Mouse (Mus musculus) limb, embryonic 13.5 days (tissue): ENCODE measurements around the gene Tnfrsf22. TPM values are rescaled to one million over a fixed set of nuclear protein-coding genes. Genes with fewer than 3 reads are reported as not detected.
A peak's percentile ranks its signal among the peaks of the same experiment; 100 is the strongest.
"Not testable (repeated sequence)": the region's sequence is repeated elsewhere in the genome, so short reads cannot be mapped to it uniquely, and the experiment has no call there.

ENCODE experiments used
- ATAC-seq: fragments of 200-750 bp; cut with Nextera tagmentation; 2 replicates; pipeline ENCODE4 v1.8.0; 2017; ENCODE audit warnings: low read depth, moderate number of reproducible peaks, moderate TSS enrichment; ENCODE audit not compliant: low FRiP score
- H3K27ac ChIP-seq: fragments of 300-500 bp; sonication (generic); 2 replicates; pipeline ENCODE4 v1.5.1; 2015; ENCODE audit warnings: inconsistent platforms, mild to moderate bottlenecking, moderate library complexity
- H3K27me3 ChIP-seq: fragments of 300-500 bp; sonication (generic); 2 replicates; pipeline ENCODE4 v1.6.1; 2015; ENCODE audit warnings: mild to moderate bottlenecking, inconsistent platforms
- H3K36me3 ChIP-seq: fragments of 300-500 bp; sonication (generic); 2 replicates; pipeline ENCODE4 v1.6.1; 2015; ENCODE audit warnings: inconsistent platforms, mild to moderate bottlenecking, moderate library complexity
- H3K4me1 ChIP-seq: fragments of 300-500 bp; sonication (generic); 2 replicates; pipeline ENCODE4 v1.6.1; 2015; ENCODE audit warnings: inconsistent platforms
- H3K4me2 ChIP-seq: fragments of 300-500 bp; sonication (generic); replicated peaks from 2 replicates; pipeline ENCODE4 v1.6.1; 2015; ENCODE audit warnings: inconsistent platforms, mild to moderate bottlenecking, moderate library complexity
- H3K4me3 ChIP-seq: fragments of 300-500 bp; sonication (generic); 2 replicates; pipeline ENCODE4 v1.5.1; 2015; ENCODE audit warnings: moderate library complexity, mild to moderate bottlenecking, inconsistent platforms
- H3K9ac ChIP-seq: fragments of 300-500 bp; sonication (generic); 2 replicates; pipeline ENCODE4 v1.6.1; 2015; ENCODE audit warnings: mild to moderate bottlenecking, inconsistent platforms
- H3K9me3 ChIP-seq: fragments of 300-500 bp; sonication (generic); 2 replicates; pipeline ENCODE4 v1.6.1; 2016; ENCODE audit warnings: inconsistent platforms
- WGBS: fragments of 180-500 bp; shearing (Covaris S2); methylation state at CpG from one replicate; pipeline ENCODE4 v1.1.7; 2015; 5-methylcytosine and 5-hydroxymethylcytosine counted together
- polyA plus RNA-seq: library from polyadenylated mRNA; unstranded; fragments of >200 nt; fragmentation: Nextera tagmentation; extraction: Ambion mirVana; gene quantifications from 2 replicates; pipeline ENCODE4 v1.2.1, GENCODE M21; 2015

Gene Tnfrsf22
- polyA plus RNA-seq = 13.0 and 13.3 TPM in 2 replicates

DNA sequence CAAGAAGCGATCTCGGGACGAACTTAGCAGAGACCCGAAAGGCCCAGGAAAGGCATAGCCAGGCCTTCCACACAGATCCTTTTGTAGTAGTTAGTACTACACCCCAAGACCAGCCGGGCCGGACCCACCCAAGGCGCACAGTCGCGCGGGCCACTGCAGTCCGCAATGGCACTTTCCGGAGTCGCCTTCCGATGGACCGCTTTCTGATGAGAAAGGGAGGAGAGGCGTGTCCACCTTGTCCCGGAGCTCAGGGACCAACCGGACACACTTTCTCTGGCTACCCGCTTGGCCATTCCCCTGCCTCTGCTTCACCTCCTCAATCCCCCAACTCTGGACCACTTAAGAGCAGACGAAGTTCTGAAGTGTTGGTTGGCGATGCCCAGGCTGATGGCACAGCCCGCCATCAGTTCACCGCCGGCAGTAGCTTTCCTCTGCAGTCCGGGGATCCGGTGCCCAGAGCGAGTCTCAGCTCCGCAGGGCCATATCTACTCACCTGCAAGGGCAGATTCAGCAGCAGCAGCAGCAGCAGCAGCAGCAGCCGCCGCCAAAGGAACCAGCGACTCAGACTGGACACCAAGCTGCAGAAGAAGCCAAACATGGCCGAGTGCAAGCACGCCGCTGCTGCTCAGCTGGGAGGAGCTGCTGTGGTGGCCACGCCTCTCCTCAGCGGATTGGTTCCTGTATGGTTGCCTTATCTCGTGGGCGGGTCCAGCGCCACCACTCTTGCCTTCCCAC lies at the start of gene Tnfrsf22:
Gene Tnfrsf22, minus strand, starts transcription at position 628 of the 735 bp plus-strand sequence.
- H3K4me2 ChIP-seq = peak within 1 kb of the TSS; percentile 81
- peaks cover 7% of the 10 kb centered on the region; the same call in 1 of the 2 replicates for H3K9me3 ChIP-seq
- 3% methylated on average over 39 of the region's 39 CpGs for WGBS
- no peak within 1 kb of the TSS for H3K27ac ChIP-seq
- no peaks in the 10 kb centered on the region for H3K4me1 ChIP-seq
- H3K27me3 ChIP-seq = no peaks in the 10 kb centered on the region
- H3K4me3 ChIP-seq = peak within 1 kb of the TSS; percentile 79
- H3K36me3 ChIP-seq = no peaks in the 10 kb centered on the region
- peak within 1 kb of the TSS; percentile 81 for H3K9ac ChIP-seq
- peak; percentile 95 for ATAC-seq

- H3K4me3 ChIP-seq = no peak overlapping the region
- H3K4me1 ChIP-seq = no peaks in the 10 kb centered on the region
- H3K36me3 ChIP-seq = peaks cover 92% of the 10 kb centered on the region
- H3K9ac ChIP-seq = no peak overlapping the region
- no peak overlapping the region for H3K4me2 ChIP-seq
- 63% methylated on average over 2 of the region's 2 CpGs for WGBS
- no peak overlapping the region for H3K27ac ChIP-seq
- no peaks in the 10 kb centered on the region for H3K27me3 ChIP-seq
- H3K9me3 ChIP-seq = 0 out of 2 replicates have a peak, but pooled peaks cover 5% of the 10 kb centered on the region
- no peak for ATAC-seq
Measured at GRCm38 (mm10) chr7:143696140-143696539, 46.7 kb upstream of the Tnfrsf22 start.

DNA sequence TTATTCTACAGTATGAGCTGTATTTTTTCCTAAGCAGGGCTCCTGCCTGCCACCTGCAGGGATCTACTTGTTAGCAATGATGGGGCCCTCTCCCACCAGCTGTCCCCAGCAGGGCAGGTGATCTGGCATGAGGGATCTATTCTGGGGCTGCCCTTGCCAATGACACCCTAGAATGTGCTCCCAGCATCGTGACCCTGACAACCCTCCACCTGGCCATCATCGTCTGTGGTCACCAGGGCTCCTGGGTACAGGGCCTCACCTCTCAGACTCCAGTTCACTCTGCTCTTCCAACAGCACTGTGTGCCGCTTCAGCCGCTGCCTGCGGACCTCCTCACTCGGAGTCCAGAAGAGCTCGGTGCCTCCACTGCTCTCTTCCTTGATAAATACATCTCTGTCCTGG lies 45.1 kb upstream of the Tnfrsf22 start:
- H3K27me3 ChIP-seq = no peaks in the 10 kb centered on the region
- no peak overlapping the region for H3K9ac ChIP-seq
- WGBS = 93% methylated on average over 7 of the region's 7 CpGs
- 0 out of 2 replicates have a peak, but pooled peaks cover 5% of the 10 kb centered on the region for H3K9me3 ChIP-seq
- no peak overlapping the region for H3K4me2 ChIP-seq
- no peak overlapping the region for H3K4me3 ChIP-seq
- no peak for ATAC-seq
- no peak overlapping the region for H3K27ac ChIP-seq
- no peaks in the 10 kb centered on the region for H3K4me1 ChIP-seq
- peaks cover 97% of the 10 kb centered on the region for H3K36me3 ChIP-seq

DNA sequence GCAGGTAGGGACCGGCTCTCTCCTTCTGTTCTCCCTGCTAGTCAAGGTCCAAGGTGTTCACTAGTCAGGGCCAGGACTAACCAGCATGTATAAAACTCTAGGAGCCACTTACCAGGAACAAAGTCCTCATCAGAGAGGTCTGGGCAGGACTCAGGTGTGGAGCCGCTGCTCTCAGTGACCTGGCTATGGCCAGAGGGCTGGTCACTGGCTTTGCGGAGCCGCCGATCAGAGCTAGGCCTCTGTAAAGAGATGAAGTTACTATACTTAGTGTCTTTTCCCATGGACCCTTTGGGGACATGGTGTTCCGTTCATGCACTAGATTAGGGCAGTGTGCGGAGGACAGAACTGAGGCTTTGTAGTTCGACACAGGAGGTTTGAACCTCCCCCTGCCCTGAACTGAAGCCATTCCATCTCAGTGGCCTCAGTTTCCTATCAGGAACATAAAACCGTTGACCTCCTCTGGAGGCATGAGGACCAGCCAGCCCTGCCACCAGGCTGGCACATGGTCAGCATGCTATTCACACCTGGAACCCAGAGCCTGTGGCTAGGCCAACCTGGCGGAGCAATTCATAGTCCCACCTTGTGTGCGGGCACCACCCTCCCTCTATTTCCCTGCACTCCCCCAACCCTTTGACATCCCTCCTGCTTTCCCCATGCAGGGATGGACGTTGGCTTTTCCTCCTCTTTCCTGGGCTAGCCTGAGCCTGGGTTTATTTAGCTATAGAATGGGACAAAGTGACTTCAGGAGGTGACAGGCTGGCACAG lies 43.5 kb upstream of the Tnfrsf22 start:
- no peak overlapping the region for H3K27ac ChIP-seq
- no peaks in the 10 kb centered on the region for H3K4me1 ChIP-seq
- 0 out of 2 replicates have a peak, but pooled peaks cover 5% of the 10 kb centered on the region for H3K9me3 ChIP-seq
- H3K9ac ChIP-seq = no peak overlapping the region
- no peaks in the 10 kb centered on the region for H3K27me3 ChIP-seq
- no peak overlapping the region for H3K4me2 ChIP-seq
- 90% methylated on average over 12 of the region's 12 CpGs for WGBS
- peaks cover 99% of the 10 kb centered on the region for H3K36me3 ChIP-seq
- no peak overlapping the region for H3K4me3 ChIP-seq
- no peak for ATAC-seq

- H3K27ac ChIP-seq = no peak overlapping the region
- H3K36me3 ChIP-seq = peaks cover 96% of the 10 kb centered on the region
- no peak overlapping the region for H3K9ac ChIP-seq
- 95% methylated on average over 4 of the region's 4 CpGs for WGBS
- no peaks in the 10 kb centered on the region for H3K4me1 ChIP-seq
- no peak overlapping the region for H3K4me3 ChIP-seq
- H3K9me3 ChIP-seq = 0 out of 2 replicates have a peak, but pooled peaks cover 5% of the 10 kb centered on the region
- ATAC-seq = no peak
- no peak overlapping the region for H3K4me2 ChIP-seq
- H3K27me3 ChIP-seq = no peaks in the 10 kb centered on the region
Measured at GRCm38 (mm10) chr7:143691909-143692308, 42.4 kb upstream of the Tnfrsf22 start.

DNA sequence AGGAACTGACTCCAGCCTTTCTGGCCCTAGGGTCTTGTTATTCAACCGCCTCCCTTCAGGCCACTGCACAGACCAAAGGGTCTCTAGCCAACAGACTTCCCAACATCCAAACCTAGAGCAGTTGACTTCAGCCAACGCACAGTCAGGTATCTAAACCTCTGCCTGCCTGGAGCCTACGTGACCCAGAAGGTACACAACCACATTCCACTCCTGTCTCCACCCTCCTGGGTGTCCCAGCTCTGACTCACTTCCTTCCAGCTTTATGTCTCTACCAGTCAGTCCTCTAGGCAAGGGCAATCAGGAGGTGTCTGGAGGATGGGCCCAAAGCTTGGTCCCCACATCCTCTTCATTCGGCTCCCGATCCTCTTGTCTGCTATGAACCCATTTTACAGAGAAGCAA lies 41.7 kb upstream of the Tnfrsf22 start:
- H3K4me1 ChIP-seq = no peaks in the 10 kb centered on the region
- WGBS = 91% methylated on average over 5 of the region's 5 CpGs
- H3K9me3 ChIP-seq = 0 out of 2 replicates have a peak, but pooled peaks cover 1% of the 10 kb centered on the region
- H3K36me3 ChIP-seq = peaks cover 89% of the 10 kb centered on the region
- H3K4me2 ChIP-seq = no peak overlapping the region
- no peak overlapping the region for H3K4me3 ChIP-seq
- no peak overlapping the region for H3K9ac ChIP-seq
- H3K27me3 ChIP-seq = no peaks in the 10 kb centered on the region
- H3K27ac ChIP-seq = no peak overlapping the region
- ATAC-seq = no peak

GRCm38 (mm10) chr7:143689946-143690345 lies 40.5 kb upstream of the Tnfrsf22 start:
- Histone ChIP-seq H3K4me2 (no peak overlapping the region), H3K4me1 (no peaks in the 10 kb centered on the region), H3K27ac (no peak overlapping the region), H3K9me3 (no peaks in the 10 kb centered on the region), H3K36me3 (peaks cover 77% of the 10 kb centered on the region), H3K4me3 (no peak overlapping the region), H3K9ac (no peak overlapping the region), H3K27me3 (no peaks in the 10 kb centered on the region; the same call in 1 of the 2 replicates)
- 70% methylated on average over 4 of the region's 4 CpGs for WGBS
- no peak for ATAC-seq

GRCm38 (mm10) chr7:143689481-143689880 lies 40.0 kb upstream of the Tnfrsf22 start:
- H3K4me1 ChIP-seq = no peaks in the 10 kb centered on the region
- no peak for ATAC-seq
- H3K36me3 ChIP-seq = peaks cover 72% of the 10 kb centered on the region
- H3K4me3 ChIP-seq = no peak overlapping the region
- no peak overlapping the region for H3K27ac ChIP-seq
- no peaks in the 10 kb centered on the region; the same call in 1 of the 2 replicates for H3K27me3 ChIP-seq
- 76% methylated on average over 7 of the region's 7 CpGs for WGBS
- H3K4me2 ChIP-seq = no peak overlapping the region
- H3K9ac ChIP-seq = no peak overlapping the region
- H3K9me3 ChIP-seq = no peaks in the 10 kb centered on the region

DNA sequence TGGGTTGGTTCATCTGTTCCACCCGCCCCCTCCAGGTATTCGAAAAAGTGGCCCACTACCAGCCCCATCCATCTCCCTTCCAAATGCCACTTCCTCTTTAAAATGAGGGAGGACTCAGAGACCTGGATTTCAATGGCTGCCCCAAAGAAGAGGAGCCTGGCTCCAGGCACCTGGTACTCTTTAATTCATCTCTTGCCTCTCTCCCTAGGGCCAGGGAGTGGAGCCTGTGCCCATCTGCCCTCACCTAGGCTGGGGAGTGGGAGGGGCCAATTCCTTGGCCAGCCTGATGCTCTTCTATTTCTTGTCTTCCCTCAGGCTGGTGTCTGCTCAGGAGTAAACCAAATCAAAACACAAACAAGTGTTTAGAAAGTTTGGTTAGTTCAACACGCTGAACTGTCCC lies 37.2 kb upstream of the Tnfrsf22 start:
- not testable (repeated sequence) for ATAC-seq, H3K9me3 ChIP-seq, H3K4me3 ChIP-seq

GRCm38 (mm10) chr7:143686191-143686590 lies 36.7 kb upstream of the Tnfrsf22 start:
- 0 out of 2 replicates have a peak, but pooled peaks have one; percentile 33 for ATAC-seq
- H3K9ac ChIP-seq, H3K4me2 ChIP-seq, H3K9me3 ChIP-seq, H3K4me1 ChIP-seq, H3K27me3 ChIP-seq, H3K27ac ChIP-seq, H3K4me3 ChIP-seq: not testable (repeated sequence)
- WGBS = 56% methylated on average over 4 of the region's 4 CpGs
- peaks cover 39% of the 10 kb centered on the region for H3K36me3 ChIP-seq

More for the DNA sequence above, 37.2 kb upstream of the Tnfrsf22 start:
- not testable (repeated sequence) for H3K4me1 ChIP-seq, H3K4me2 ChIP-seq, H3K27me3 ChIP-seq, H3K9ac ChIP-seq, H3K27ac ChIP-seq
- peaks cover 44% of the 10 kb centered on the region for H3K36me3 ChIP-seq
- WGBS = 81% methylated on average over 3 of the region's 3 CpGs

DNA sequence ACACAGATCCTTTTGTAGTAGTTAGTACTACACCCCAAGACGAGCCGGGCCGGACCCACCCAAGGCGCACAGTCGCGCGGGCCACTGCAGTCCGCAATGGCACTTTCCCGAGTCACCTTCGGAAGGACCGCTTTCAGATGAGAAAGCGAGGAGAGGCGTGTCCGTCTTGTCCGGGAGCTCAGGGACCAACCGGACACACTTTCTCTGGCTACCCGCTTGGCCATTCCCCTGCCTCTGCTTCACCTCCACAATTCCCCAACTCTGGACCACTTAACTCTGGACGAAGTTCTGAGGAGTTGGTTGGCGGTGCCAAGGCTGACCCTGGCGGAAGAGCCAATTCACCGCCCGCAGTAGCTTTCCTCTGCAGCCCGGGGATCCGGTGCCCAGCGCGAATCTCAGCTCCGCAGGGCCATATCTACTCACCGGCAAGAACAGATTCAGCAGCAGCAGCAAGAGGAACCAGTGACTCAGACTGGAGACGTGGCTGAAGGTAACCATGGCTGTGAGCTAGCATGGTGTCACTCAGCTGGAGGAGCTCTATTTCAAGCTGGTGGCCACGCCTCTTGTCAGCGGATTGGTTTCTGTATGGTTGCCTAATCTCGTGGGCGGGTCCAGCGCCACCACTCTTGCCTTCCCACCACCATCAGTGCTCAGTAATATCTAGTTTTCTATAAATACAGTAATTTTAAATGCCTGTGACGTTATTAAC lies 36.1 kb upstream of the Tnfrsf22 start, which contains the start of gene Tnfrsf23:
Gene Tnfrsf23, minus strand, starts transcription at position 514 of the 709 bp plus-strand sequence.
- WGBS = 3% methylated on average over 35 of the region's 35 CpGs
- peaks cover 32% of the 10 kb centered on the region for H3K36me3 ChIP-seq
- peak; percentile 90 for ATAC-seq
- H3K27ac ChIP-seq = no peak within 1 kb of the TSS
- H3K9ac ChIP-seq = peak within 1 kb of the TSS; percentile 53
- H3K4me3 ChIP-seq = peak within 1 kb of the TSS; percentile 46
- no peaks in the 10 kb centered on the region for H3K4me1 ChIP-seq
- H3K27me3 ChIP-seq = no peaks in the 10 kb centered on the region; the same call in 1 of the 2 replicates
- no peaks in the 10 kb centered on the region for H3K9me3 ChIP-seq
- peak within 1 kb of the TSS; percentile 81 for H3K4me2 ChIP-seq
